Mouse (Mus musculus) heart, adult 18-20 months (tissue): Measurements from ENCODE around the gene Creb5. TPM values are rescaled to one million over a fixed set of nuclear protein-coding genes. Genes with fewer than 3 reads are reported as not detected.
A peak's percentile ranks its signal among the peaks of the same experiment; 100 is the strongest.

ENCODE experiments used
- DNase-seq, 2 experiments: peaks; one replicate each; pipeline ENCODE4 v3.0.0; 2021 to 2022; ENCODE audit warnings: mixed read lengths in 1 of 2
- total RNA-seq, 2 experiments: library from RNA; stranded (reverse); gene quantifications; 2 replicates each; pipeline ENCODE4 v1.2.3; 2021

The Creb5 gene
- total RNA-seq, 2 experiments from 2014 or later: 5.6 to 6.8 TPM

DNA sequence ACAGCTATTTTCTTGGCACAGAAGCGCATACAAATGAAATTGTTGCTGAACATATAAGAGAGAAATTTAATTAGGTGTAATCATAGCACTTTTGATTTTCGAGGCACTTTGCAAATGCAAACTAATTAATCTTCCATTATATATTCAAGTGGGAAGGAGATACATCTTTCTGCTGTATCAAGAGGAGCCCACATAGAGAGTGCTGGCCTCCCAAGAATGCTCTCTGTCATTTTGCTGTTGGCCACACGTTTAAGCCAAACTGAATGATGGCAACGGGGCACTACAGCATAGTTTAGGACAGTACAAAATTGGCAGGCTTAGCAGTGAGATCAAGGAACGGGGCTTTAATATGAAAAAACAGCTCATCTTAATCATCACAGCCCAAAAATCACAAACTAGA, 356.4 kb downstream of the Creb5 start:
- no peak for DNase-seq

DNA sequence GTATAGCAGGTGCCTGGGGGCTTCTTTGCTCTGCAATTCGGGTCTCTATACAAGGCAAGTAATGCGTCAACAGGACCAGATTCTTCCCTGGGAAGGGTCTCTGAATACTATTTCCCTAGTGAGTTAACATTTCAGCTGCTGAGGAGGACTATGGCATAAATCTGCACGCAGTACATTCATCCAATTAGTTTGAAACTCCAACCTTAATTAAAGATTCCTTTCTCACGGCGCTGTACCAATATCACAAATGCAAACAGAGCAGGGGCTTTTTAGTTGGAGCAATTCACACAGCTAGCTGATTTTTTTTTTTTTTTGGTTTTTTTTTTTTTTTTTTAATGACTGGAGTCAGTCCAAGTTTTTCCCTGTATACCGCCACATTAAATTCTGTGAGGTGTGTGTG, 357.0 kb downstream of the Creb5 start:
- no peak for DNase-seq

- DNase-seq: no peak
These were observed 357.9 kb downstream of the Creb5 start for GRCm38 (mm10) chr6:53644971-53645370.

GRCm38 (mm10) chr6:53649782-53650181, 362.7 kb downstream of the Creb5 start:
- DNase-seq: no peak

GRCm38 (mm10) chr6:53652691-53653090, 365.6 kb downstream of the Creb5 start:
- DNase-seq: peak in 1 of 2 experiments; percentile 22

- DNase-seq: no peak
These were observed 366.8 kb downstream of the Creb5 start for GRCm38 (mm10) chr6:53653706-53654360.

GRCm38 (mm10) chr6:53654361-53654824, 367.3 kb downstream of the Creb5 start:
- DNase-seq: peak; percentile 29 to 35

DNA sequence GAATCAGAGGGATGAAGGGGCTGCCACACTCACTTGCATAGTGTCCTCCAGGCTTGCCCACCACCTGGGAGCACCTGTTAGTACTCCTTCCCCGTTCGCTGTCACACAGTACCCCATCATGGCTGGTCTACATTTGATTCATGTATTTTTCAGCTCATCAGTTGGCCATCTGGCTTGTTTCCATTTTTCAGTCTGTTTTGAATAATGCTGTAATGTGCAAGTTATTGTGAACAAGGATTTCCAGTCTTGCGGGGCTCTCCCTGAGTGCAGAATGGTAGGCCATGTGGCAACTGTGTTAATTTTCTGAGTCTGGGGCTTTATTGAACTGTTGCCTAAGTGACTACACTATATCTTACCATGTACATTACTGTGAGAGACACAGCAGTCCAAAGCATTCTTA, 369.4 kb downstream of the Creb5 start:
- no peak for DNase-seq

DNA sequence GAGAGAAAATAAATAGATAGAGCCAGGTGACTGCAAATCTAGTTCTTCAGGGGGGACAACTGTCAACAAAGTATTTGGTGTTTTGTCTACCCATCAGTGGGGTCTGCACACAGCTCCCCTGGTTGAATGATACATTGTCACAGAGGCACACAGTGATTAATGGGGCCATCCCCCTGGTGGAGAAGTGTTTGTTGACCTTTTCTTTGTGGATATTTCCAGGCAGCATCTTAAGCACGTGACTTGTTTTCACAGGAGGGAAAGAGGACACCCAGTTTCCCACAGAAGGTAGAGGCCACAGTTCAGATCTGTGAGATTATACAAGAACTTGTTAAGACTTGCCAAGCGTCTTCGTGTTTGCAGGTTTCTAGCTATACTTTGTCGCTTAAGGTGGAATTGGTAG, 370.4 kb downstream of the Creb5 start:
- DNase-seq: no peak

DNA sequence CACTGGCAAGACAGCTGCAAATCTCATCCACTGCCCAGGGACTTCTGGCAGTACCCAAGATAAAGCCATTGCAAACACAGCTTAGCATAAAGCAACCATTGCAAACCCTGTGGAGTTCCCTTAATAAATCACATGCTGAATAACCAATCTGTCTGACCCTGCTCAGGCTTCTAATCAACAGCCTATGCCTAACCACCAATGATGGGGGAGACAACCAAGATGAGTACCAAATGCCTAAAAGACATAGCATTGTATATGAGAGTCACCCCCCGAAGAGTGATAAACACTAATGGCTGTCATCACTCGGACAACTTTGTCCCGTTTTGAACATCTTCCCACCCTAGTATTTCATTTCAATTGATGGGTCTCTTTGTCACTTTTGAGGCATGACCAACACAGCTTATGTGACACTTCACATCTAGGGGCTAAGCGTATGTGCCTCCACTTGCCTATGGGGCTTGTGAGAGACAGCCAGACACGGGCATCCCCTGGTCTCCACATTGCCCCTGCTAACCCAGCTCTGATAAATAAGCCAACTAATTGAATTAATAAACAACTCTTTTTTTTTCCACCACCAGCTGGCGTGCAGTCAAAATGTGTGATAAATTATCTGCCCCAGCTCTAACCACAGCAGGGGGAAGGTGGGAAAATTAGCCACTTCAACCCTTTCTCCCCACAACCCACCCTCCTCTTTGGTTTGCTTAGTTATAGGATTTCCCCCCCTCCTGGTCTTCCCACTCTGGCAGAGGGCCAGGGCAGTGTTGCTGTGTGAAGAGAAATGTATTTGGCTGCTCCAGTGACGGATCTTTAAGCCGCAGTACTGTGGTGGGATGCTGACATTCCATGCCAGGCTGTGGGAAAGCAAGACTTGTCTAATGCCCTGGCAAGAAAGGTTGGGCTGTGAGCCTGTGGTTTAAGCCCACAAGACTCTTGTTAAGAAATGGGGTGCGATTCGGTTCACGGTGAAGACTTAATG, 376.1 kb downstream of the Creb5 start:
- no peak for DNase-seq

- DNase-seq: no peak
These were observed 377.7 kb downstream of the Creb5 start for GRCm38 (mm10) chr6:53664759-53665158.

GRCm38 (mm10) chr6:53666503-53666902, 379.4 kb downstream of the Creb5 start:
- no peak for DNase-seq

DNA sequence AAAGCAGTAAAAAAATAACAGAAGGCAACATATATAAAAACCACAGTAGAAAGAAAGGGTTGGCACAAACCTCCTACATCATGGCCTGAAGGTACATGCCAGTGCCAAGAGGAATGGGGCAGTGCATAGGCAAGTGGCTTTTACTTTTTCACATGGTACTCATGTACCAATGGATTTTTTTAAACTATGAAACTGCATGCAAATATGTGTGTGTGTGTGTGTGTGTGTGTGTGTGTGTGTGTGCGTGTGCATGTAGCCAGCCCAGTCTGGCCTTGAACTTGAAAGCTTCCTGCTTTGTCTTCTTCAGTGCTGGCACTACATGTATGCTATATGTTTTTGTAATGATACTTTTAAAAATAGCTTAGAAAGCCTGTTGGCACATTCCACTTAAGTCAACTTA, 391.2 kb downstream of the Creb5 start:
- no peak for DNase-seq

GRCm38 (mm10) chr6:53680046-53680445, 393.0 kb downstream of the Creb5 start:
- DNase-seq: no peak

GRCm38 (mm10) chr6:53684416-53684815, 397.3 kb downstream of the Creb5 start:
- no peak for DNase-seq

GRCm38 (mm10) chr6:53685323-53685722, 398.3 kb downstream of the Creb5 start:
- no peak for DNase-seq

DNA sequence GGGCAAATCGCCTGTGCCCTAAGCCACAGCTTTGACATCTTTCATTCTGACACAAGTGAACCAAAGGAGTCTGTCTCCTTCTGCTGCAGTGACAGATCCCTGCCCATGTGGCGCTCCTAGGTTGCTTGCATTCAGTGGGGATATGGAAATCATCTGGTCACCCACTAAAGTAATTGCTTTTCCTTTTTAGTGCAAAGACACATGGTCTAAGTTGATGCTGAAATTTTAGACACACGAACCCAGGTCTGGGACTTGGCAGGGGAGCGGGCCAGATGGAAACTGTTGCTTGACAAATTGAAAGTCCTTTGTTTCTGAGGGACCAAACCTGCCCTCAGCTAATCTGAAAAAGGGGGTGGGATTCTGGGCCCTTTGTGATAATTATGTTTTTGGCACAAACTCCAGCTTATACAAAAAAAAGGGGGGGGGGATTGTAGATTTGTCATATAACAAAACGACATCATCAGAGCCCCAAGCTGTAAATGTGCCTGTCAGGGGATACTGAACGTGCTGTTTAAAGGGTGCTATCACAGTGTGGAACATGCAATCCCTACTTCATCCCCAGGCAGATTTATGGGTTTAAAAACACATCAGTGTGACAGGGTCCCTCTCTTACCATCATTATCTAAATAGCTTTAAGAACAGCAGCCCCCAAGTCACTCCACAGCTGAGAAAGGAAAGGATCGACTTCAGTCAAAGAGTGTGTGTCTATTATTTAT, 401.9 kb downstream of the Creb5 start:
- DNase-seq: no peak

GRCm38 (mm10) chr6:53691006-53691405, 403.9 kb downstream of the Creb5 start:
- DNase-seq: peak; percentile 24 to 52

DNA sequence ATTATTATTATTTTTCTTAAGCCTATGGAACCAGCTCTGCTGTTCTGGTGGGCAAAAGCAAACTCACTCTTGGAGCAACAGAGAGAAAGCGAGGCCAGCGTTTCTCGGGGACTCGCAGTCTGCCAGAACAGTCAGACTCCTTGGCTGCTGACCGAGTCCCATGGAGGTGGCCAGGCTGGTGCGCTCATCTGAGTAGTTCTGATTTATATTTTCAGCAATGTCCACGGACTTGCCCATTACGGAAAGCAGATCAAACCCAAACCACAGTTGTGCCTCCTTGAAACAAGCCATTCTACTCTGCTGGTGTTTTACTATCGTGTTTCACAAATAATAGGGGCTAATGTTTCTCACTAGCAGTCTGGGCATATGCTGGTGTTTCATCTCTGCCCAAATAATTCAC, 408.1 kb downstream of the Creb5 start:
- DNase-seq: no peak

DNA sequence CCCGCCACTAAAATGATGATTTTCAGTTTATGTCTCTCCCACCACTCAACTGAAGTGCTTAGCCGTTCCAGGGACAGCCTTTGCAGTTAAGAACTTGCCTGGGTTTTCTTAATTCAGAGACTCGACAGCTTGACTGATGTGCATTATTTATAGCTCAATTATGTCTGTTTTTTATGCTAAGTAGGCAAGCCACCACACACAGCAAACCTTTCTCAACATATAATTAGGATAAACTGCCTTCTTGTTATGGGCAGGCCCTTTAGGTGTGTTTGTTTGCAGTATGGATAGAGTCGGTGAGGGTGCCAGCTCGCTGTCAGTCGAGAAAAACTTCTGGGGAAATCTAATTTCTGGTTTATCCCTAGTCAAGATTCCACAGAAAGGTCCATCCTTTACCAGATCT, 409.4 kb downstream of the Creb5 start:
- no peak for DNase-seq

DNA sequence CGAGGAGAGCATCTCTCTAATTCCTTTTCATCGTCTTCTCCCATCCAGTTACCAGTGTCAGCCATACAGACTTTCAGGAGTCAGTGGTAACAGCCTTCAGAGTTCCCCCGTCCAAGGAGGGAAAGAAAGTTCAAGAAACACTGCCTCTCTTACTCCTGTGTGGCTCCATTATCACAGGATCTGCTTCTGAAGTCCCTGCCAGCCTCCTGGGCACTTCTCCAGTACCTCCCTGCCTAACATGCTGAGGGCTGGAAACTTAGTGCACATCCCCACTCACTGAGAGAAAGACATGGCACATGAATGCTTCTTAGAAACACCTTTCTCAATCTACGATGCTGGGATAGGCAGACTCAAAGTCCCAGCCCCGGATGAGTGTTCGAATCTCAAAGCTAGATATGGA, 409.9 kb downstream of the Creb5 start:
- no peak for DNase-seq

GRCm38 (mm10) chr6:53698128-53698749, 411.2 kb downstream of the Creb5 start:
- no peak for DNase-seq
